Mouse (Mus musculus): ENCODE measurements around the gene Fank1. TPM values are rescaled to one million over a fixed set of nuclear protein-coding genes. Genes with fewer than 3 reads are reported as not detected.
"Not testable (repeated sequence)": the region's sequence is repeated elsewhere in the genome, so short reads cannot be mapped to it uniquely, and the experiment has no call there.

The Fank1 gene
- polyA plus RNA-seq, 1 experiment from 2014 or later, result 0.25 TPM

- no peaks in the 10 kb centered on the region for H3K36me3 ChIP-seq (ENCODE audit: control insufficient read depth, insufficient read depth)
- no peak overlapping the region for H3K9ac ChIP-seq (ENCODE audit: low read length)
- ATAC-seq (replicated peaks; ENCODE audit: extremely low read depth, insufficient read depth, low FRiP score), result no peak
- H3K4me1 ChIP-seq (ENCODE audit: control insufficient read depth, insufficient read depth, low read length), result no peaks in the 10 kb centered on the region
- WGBS, result 86% methylated on average over 5 of the region's 5 CpGs
- H3K27ac ChIP-seq (ENCODE audit: low read length), result no peak overlapping the region
- no peaks in the 10 kb centered on the region for H3K27me3 ChIP-seq (ENCODE audit: control insufficient read depth, insufficient read depth, low read length)
- no peak overlapping the region for H3K4me2 ChIP-seq (ENCODE audit: low read depth, low read length)
- H3K9me3 ChIP-seq (replicated peaks; ENCODE audit: control insufficient read depth, low read length), result no peaks in the 10 kb centered on the region
- no peak overlapping the region for H3K4me3 ChIP-seq (ENCODE audit: low read length)
Observed at GRCm38 (mm10) chr7:133862723-133863122, 86.1 kb downstream of the Fank1 start.

- no peak overlapping the region for H3K4me2 ChIP-seq (ENCODE audit: low read depth, low read length)
- no peak for ATAC-seq (replicated peaks; ENCODE audit: extremely low read depth, insufficient read depth, low FRiP score)
- no peak overlapping the region for H3K27ac ChIP-seq (ENCODE audit: low read length)
- WGBS, result 57% methylated on average over 3 of the region's 3 CpGs
- H3K4me1 ChIP-seq (ENCODE audit: control insufficient read depth, insufficient read depth, low read length), result no peaks in the 10 kb centered on the region
- H3K27me3 ChIP-seq (ENCODE audit: control insufficient read depth, insufficient read depth, low read length), result no peaks in the 10 kb centered on the region
- no peaks in the 10 kb centered on the region for H3K36me3 ChIP-seq (ENCODE audit: control insufficient read depth, insufficient read depth)
- H3K4me3 ChIP-seq (ENCODE audit: low read length), result no peak overlapping the region
- H3K9ac ChIP-seq (ENCODE audit: low read length), result no peak overlapping the region
- no peaks in the 10 kb centered on the region for H3K9me3 ChIP-seq (replicated peaks; ENCODE audit: control insufficient read depth, low read length)
Observed at GRCm38 (mm10) chr7:133863151-133863550, 86.5 kb downstream of the Fank1 start.

GRCm38 (mm10) chr7:133863684-133864083, 87.0 kb downstream of the Fank1 start:
- Histone ChIP-seq H3K4me3 (ENCODE audit: low read length) (no peak overlapping the region), H3K4me1 (ENCODE audit: control insufficient read depth, insufficient read depth, low read length) (no peaks in the 10 kb centered on the region), H3K27ac (ENCODE audit: low read length) (no peak overlapping the region), H3K9me3 (replicated peaks; ENCODE audit: control insufficient read depth, low read length) (no peaks in the 10 kb centered on the region), H3K27me3 (ENCODE audit: control insufficient read depth, insufficient read depth, low read length) (no peaks in the 10 kb centered on the region), H3K9ac (ENCODE audit: low read length) (no peak overlapping the region), H3K4me2 (ENCODE audit: low read depth, low read length) (no peak overlapping the region), H3K36me3 (ENCODE audit: control insufficient read depth, insufficient read depth) (no peaks in the 10 kb centered on the region)
- no peak for ATAC-seq (replicated peaks; ENCODE audit: extremely low read depth, insufficient read depth, low FRiP score)
- 91% methylated on average over 4 of the region's 4 CpGs for WGBS

GRCm38 (mm10) chr7:133870265-133870664, 93.6 kb downstream of the Fank1 start:
- Histone ChIP-seq H3K27ac (ENCODE audit: low read length) (no peak overlapping the region), H3K4me3 (ENCODE audit: low read length) (no peak overlapping the region), H3K4me1 (ENCODE audit: control insufficient read depth, insufficient read depth, low read length) (no peaks in the 10 kb centered on the region), H3K4me2 (ENCODE audit: low read depth, low read length) (no peak overlapping the region), H3K27me3 (ENCODE audit: control insufficient read depth, insufficient read depth, low read length) (no peaks in the 10 kb centered on the region; the same call in 1 of the 2 replicates), H3K9ac (ENCODE audit: low read length) (no peak overlapping the region), H3K9me3 (replicated peaks; ENCODE audit: control insufficient read depth, low read length) (no peaks in the 10 kb centered on the region), H3K36me3 (ENCODE audit: control insufficient read depth, insufficient read depth) (no peaks in the 10 kb centered on the region)
- no peak for ATAC-seq (replicated peaks; ENCODE audit: extremely low read depth, insufficient read depth, low FRiP score)
- WGBS, result 76% methylated on average over 4 of the region's 4 CpGs

- no peaks in the 10 kb centered on the region for H3K4me1 ChIP-seq (ENCODE audit: control insufficient read depth, insufficient read depth, low read length)
- no peak for ATAC-seq (replicated peaks; ENCODE audit: extremely low read depth, insufficient read depth, low FRiP score)
- H3K4me3 ChIP-seq (ENCODE audit: low read length), result no peak overlapping the region
- no peaks in the 10 kb centered on the region; the same call in 1 of the 2 replicates for H3K27me3 ChIP-seq (ENCODE audit: control insufficient read depth, insufficient read depth, low read length)
- WGBS, result 57% methylated on average over 5 of the region's 5 CpGs
- no peak overlapping the region for H3K27ac ChIP-seq (ENCODE audit: low read length)
- H3K4me2 ChIP-seq (ENCODE audit: low read depth, low read length), result no peak overlapping the region
- no peak overlapping the region for H3K9ac ChIP-seq (ENCODE audit: low read length)
- H3K9me3 ChIP-seq (replicated peaks; ENCODE audit: control insufficient read depth, low read length), result no peaks in the 10 kb centered on the region
- no peaks in the 10 kb centered on the region for H3K36me3 ChIP-seq (ENCODE audit: control insufficient read depth, insufficient read depth)
Observed at GRCm38 (mm10) chr7:133872701-133873100, 96.0 kb downstream of the Fank1 start.

- Histone ChIP-seq H3K27ac (ENCODE audit: low read length) (no peak overlapping the region), H3K4me3 (ENCODE audit: low read length) (no peak overlapping the region), H3K4me2 (ENCODE audit: low read depth, low read length) (no peak overlapping the region), H3K4me1 (ENCODE audit: control insufficient read depth, insufficient read depth, low read length) (no peaks in the 10 kb centered on the region), H3K27me3 (ENCODE audit: control insufficient read depth, insufficient read depth, low read length) (no peaks in the 10 kb centered on the region), H3K36me3 (ENCODE audit: control insufficient read depth, insufficient read depth) (no peaks in the 10 kb centered on the region), H3K9me3 (replicated peaks; ENCODE audit: control insufficient read depth, low read length) (no peaks in the 10 kb centered on the region; the same call in 1 of the 2 replicates), H3K9ac (ENCODE audit: low read length) (no peak overlapping the region)
- 78% methylated on average over 3 of the region's 3 CpGs for WGBS
- no peak for ATAC-seq (replicated peaks; ENCODE audit: extremely low read depth, insufficient read depth, low FRiP score)
Observed at GRCm38 (mm10) chr7:133876139-133876538, 99.5 kb downstream of the Fank1 start.

GRCm38 (mm10) chr7:133876646-133877342, 100.1 kb downstream of the Fank1 start:
- Histone ChIP-seq H3K9ac (ENCODE audit: low read length) (no peak overlapping the region), H3K36me3 (ENCODE audit: control insufficient read depth, insufficient read depth) (no peaks in the 10 kb centered on the region), H3K4me2 (ENCODE audit: low read depth, low read length) (no peak overlapping the region), H3K27me3 (ENCODE audit: control insufficient read depth, insufficient read depth, low read length) (no peaks in the 10 kb centered on the region), H3K4me3 (ENCODE audit: low read length) (no peak overlapping the region), H3K27ac (ENCODE audit: low read length) (no peak overlapping the region), H3K4me1 (ENCODE audit: control insufficient read depth, insufficient read depth, low read length) (no peaks in the 10 kb centered on the region), H3K9me3 (replicated peaks; ENCODE audit: control insufficient read depth, low read length) (no peaks in the 10 kb centered on the region; the same call in 1 of the 2 replicates)
- no peak for ATAC-seq (replicated peaks; ENCODE audit: extremely low read depth, insufficient read depth, low FRiP score)
- WGBS, result 72% methylated on average over 17 of the region's 17 CpGs

GRCm38 (mm10) chr7:133879761-133880160, 103.1 kb downstream of the Fank1 start:
- no peak overlapping the region for H3K27ac ChIP-seq (ENCODE audit: low read length)
- H3K9me3 ChIP-seq (replicated peaks; ENCODE audit: control insufficient read depth, low read length), result no peaks in the 10 kb centered on the region; the same call in 1 of the 2 replicates
- H3K9ac ChIP-seq (ENCODE audit: low read length), result no peak overlapping the region
- no peak overlapping the region for H3K4me2 ChIP-seq (ENCODE audit: low read depth, low read length)
- H3K36me3 ChIP-seq (ENCODE audit: control insufficient read depth, insufficient read depth), result no peaks in the 10 kb centered on the region
- H3K4me3 ChIP-seq (ENCODE audit: low read length), result no peak overlapping the region
- 92% methylated on average over 8 of the region's 8 CpGs for WGBS
- no peaks in the 10 kb centered on the region for H3K27me3 ChIP-seq (ENCODE audit: control insufficient read depth, insufficient read depth, low read length)
- no peak for ATAC-seq (replicated peaks; ENCODE audit: extremely low read depth, insufficient read depth, low FRiP score)
- H3K4me1 ChIP-seq (ENCODE audit: control insufficient read depth, insufficient read depth, low read length), result no peaks in the 10 kb centered on the region

- H3K27me3 ChIP-seq (ENCODE audit: control insufficient read depth, insufficient read depth, low read length); H3K36me3 ChIP-seq (ENCODE audit: control insufficient read depth, insufficient read depth); H3K4me2 ChIP-seq (ENCODE audit: low read depth, low read length); H3K9me3 ChIP-seq (replicated peaks; ENCODE audit: control insufficient read depth, low read length); ATAC-seq (replicated peaks; ENCODE audit: extremely low read depth, insufficient read depth, low FRiP score); H3K4me1 ChIP-seq (ENCODE audit: control insufficient read depth, insufficient read depth, low read length); H3K9ac ChIP-seq (ENCODE audit: low read length); H3K27ac ChIP-seq (ENCODE audit: low read length); H3K4me3 ChIP-seq (ENCODE audit: low read length): not testable (repeated sequence)
- 84% methylated on average over 5 of the region's 9 CpGs for WGBS
Observed at GRCm38 (mm10) chr7:133884759-133885431, 108.2 kb downstream of the Fank1 start.

Data from heart, embryonic 16.5 days (tissue).